Mouse (Mus musculus) kidney, embryonic 14.5 days (tissue): ENCODE measurements at regions not wholly inside any gene's neighbourhood (a gene's known extent, or its start where the extent isn't known, plus 50 kb on each side); places are given as distances from the start of the nearest gene placed in this dataset.

Experiments used
- ATAC-seq: fragments of 200-750 bp; cut with Nextera tagmentation; 2 replicates; pipeline ENCODE4 v1.8.0; 2017; ENCODE audit warnings: moderate number of reproducible peaks, mild to moderate bottlenecking, moderate TSS enrichment, moderate library complexity; ENCODE audit not compliant: low FRiP score, low TSS enrichment
- H3K27ac ChIP-seq: fragments of 300-500 bp; sonication (generic); 2 replicates; pipeline ENCODE4 v1.5.1; 2014; ENCODE audit warnings: low read depth, mild to moderate bottlenecking, low read length, moderate library complexity, mixed read lengths
- H3K27me3 ChIP-seq: fragments of 300-500 bp; sonication (generic); 2 replicates; pipeline ENCODE4 v1.6.1; 2014; ENCODE audit warnings: mild to moderate bottlenecking, low read length; ENCODE audit not compliant: control insufficient read depth, insufficient read depth
- H3K36me3 ChIP-seq: fragments of 300-500 bp; sonication (generic); 2 replicates; pipeline ENCODE4 v1.6.1; 2014; ENCODE audit warnings: low read length, mixed read lengths; ENCODE audit not compliant: control insufficient read depth, insufficient read depth
- H3K4me1 ChIP-seq: fragments of 300-500 bp; sonication (generic); 2 replicates; pipeline ENCODE4 v1.6.1; 2014; ENCODE audit warnings: low read length, mixed read lengths; ENCODE audit not compliant: control insufficient read depth, insufficient read depth
- H3K4me2 ChIP-seq: fragments of 300-500 bp; sonication (generic); replicated peaks from 2 replicates; pipeline ENCODE4 v1.6.1; 2014; ENCODE audit warnings: low read depth, mild to moderate bottlenecking, low read length
- H3K4me3 ChIP-seq: fragments of 300-500 bp; sonication (generic); 2 replicates; pipeline ENCODE4 v1.5.1; 2014; ENCODE audit warnings: mild to moderate bottlenecking, low read length
- H3K9ac ChIP-seq: fragments of 300-500 bp; sonication (generic); 2 replicates; pipeline ENCODE4 v1.6.1; 2014; ENCODE audit warnings: low read depth, mild to moderate bottlenecking, low read length, moderate library complexity
- H3K9me3 ChIP-seq: fragments of 300-500 bp; sonication (generic); 2 replicates; pipeline ENCODE4 v1.6.1; 2016; ENCODE audit warnings: low read length; ENCODE audit not compliant: control insufficient read depth
- WGBS: fragments of 180-500 bp; shearing (Covaris S2); extraction: QIAGEN DNeasy Blood & Tissue Kit; methylation state at CpG from one replicate; pipeline ENCODE4 v1.1.7; 2014; 5-methylcytosine and 5-hydroxymethylcytosine counted together

DNA sequence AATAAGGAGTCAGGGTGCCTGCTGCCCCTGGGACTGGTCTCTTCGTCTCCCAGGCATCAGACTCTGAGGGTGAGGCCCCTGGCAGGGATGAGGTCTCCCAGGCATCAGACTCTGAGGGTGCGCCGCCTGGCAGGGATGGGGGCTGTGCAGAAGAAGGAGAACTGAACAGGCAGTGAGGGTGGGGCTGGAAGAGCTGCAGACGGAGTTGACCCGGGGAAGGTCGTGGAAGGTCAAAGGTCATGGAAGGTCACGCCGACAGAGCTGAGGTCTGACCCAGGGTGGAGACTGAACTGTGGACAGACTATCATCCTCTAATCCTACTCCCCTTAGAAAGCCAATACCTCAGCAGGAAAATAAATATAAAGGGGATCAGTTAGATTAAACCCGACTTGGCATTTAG is 50.6 kb upstream of the Grik3 start:
- H3K4me2 ChIP-seq = no peak overlapping the region
- no peaks in the 10 kb centered on the region for H3K4me1 ChIP-seq
- H3K36me3 ChIP-seq = no peaks in the 10 kb centered on the region
- H3K27me3 ChIP-seq = no peaks in the 10 kb centered on the region
- no peak overlapping the region for H3K9ac ChIP-seq
- no peak overlapping the region for H3K4me3 ChIP-seq
- no peaks in the 10 kb centered on the region for H3K9me3 ChIP-seq
- no peak overlapping the region for H3K27ac ChIP-seq
- 29% methylated on average over 9 of the region's 9 CpGs for WGBS
- no peak for ATAC-seq

GRCm38 (mm10) chr4:125437161-125437822 is 53.2 kb upstream of the Grik3 start:
- H3K4me2 ChIP-seq = no peak overlapping the region
- 85% methylated on average over 13 of the region's 13 CpGs for WGBS
- H3K9ac ChIP-seq = no peak overlapping the region
- no peaks in the 10 kb centered on the region for H3K4me1 ChIP-seq
- no peak overlapping the region for H3K4me3 ChIP-seq
- ATAC-seq = no peak
- H3K27ac ChIP-seq = no peak overlapping the region
- no peaks in the 10 kb centered on the region for H3K27me3 ChIP-seq
- H3K36me3 ChIP-seq = no peaks in the 10 kb centered on the region
- no peaks in the 10 kb centered on the region for H3K9me3 ChIP-seq

DNA sequence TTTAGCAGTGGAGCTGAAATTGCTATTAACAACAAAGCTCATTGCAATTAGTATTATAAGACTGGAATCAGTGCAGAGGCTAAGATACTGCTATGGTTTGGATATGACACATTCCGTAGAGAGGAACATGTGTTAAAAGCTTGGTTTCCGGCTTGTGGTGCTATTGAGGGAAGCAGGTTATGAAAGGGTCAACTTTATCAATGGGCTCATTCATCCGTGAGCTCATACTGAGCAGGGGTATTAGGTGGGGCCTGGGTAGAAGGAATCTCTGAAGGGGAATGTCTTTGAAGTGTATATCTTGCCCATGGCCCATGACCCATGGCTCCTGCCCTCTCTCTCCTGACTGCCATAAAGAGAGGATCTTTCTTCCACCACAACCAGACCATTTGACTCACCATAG is 57.0 kb upstream of the Grik3 start:
- 59% methylated on average over 3 of the region's 3 CpGs for WGBS
- Histone ChIP-seq H3K9me3 (no peaks in the 10 kb centered on the region), H3K27me3 (no peaks in the 10 kb centered on the region), H3K9ac (no peak overlapping the region), H3K4me2 (no peak overlapping the region), H3K4me3 (no peak overlapping the region), H3K36me3 (no peaks in the 10 kb centered on the region), H3K27ac (no peak overlapping the region), H3K4me1 (no peaks in the 10 kb centered on the region)
- ATAC-seq = no peak

DNA sequence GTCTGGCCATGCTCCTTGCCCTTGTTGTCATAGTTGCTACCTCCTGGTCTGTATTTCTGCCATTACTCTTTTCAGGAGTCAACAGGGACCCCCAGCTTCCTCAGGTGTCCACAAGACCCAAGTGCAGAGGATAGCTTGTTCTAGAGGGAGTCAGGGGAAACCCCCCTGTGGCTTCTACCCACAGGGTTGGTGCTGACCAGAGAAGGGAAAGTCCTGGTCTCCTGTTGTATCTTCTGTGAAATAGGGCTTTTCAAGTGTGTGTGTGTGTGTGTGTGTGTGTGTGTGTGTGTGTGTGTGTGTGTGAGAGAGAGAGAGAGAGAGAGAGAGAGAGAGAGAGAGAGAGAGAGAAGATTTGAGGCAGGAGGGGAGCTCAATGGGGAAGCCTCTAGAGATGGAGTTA is 58.9 kb upstream of the Grik3 start:
- no peak overlapping the region for H3K9ac ChIP-seq
- H3K4me2 ChIP-seq = no peak overlapping the region
- H3K9me3 ChIP-seq = no peaks in the 10 kb centered on the region
- no peaks in the 10 kb centered on the region for H3K36me3 ChIP-seq
- no peak for ATAC-seq
- no peaks in the 10 kb centered on the region for H3K27me3 ChIP-seq
- no peak overlapping the region for H3K4me3 ChIP-seq
- H3K4me1 ChIP-seq = no peaks in the 10 kb centered on the region
- H3K27ac ChIP-seq = no peak overlapping the region

- Histone ChIP-seq H3K9me3 (no peaks in the 10 kb centered on the region), H3K4me3 (no peak overlapping the region), H3K4me2 (no peak overlapping the region), H3K36me3 (no peaks in the 10 kb centered on the region), H3K4me1 (no peaks in the 10 kb centered on the region), H3K27ac (no peak overlapping the region), H3K9ac (no peak overlapping the region), H3K27me3 (no peaks in the 10 kb centered on the region)
- no peak for ATAC-seq
- 55% methylated on average over 4 of the region's 4 CpGs for WGBS
Measured at GRCm38 (mm10) chr4:125430845-125431244, 59.7 kb upstream of the Grik3 start.

GRCm38 (mm10) chr4:125428736-125429135 is 61.8 kb upstream of the Grik3 start:
- H3K4me1 ChIP-seq = no peaks in the 10 kb centered on the region
- H3K36me3 ChIP-seq = no peaks in the 10 kb centered on the region
- no peak overlapping the region for H3K4me2 ChIP-seq
- H3K9me3 ChIP-seq = no peaks in the 10 kb centered on the region
- no peak overlapping the region for H3K9ac ChIP-seq
- WGBS = 86% methylated on average over 14 of the region's 14 CpGs
- no peak for ATAC-seq
- H3K27ac ChIP-seq = no peak overlapping the region
- no peaks in the 10 kb centered on the region for H3K27me3 ChIP-seq
- H3K4me3 ChIP-seq = no peak overlapping the region

DNA sequence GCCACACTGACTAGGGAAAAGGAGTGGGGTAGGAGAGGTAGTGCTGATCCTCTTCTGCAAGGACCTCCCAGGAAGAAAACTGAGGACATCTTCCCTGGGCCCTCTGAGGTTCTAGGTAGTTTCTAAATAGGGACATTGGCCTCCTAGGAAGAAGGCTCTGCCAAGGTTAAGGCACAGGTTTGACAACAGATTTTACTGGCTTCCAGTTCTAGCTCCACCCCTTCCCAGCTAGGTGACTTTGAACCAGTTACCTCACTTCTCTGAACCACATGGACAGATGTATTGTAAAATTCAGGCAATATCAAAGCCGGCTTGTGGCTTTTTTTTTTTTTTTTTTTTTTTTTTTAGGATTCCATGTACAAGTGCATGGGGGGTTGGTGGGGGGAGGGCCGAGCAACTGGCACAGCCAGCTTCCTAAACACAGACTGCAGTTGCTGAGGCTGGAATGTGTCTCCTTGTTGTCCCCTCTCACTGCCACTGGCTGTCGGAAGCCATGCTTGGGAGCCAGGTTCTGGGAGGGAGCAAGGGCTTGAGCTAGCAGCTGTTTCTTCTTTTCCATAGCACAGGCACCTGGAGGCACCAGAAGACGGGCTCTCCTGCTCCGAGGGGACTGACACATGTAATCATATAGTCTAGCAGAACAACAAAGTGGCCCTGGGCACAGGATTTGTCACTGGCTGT is 69.8 kb upstream of the Grik3 start:
- no peak for ATAC-seq
- 0 out of 2 replicates have a peak, but pooled peaks cover 2% of the 10 kb centered on the region for H3K27me3 ChIP-seq
- H3K4me3 ChIP-seq = no peak overlapping the region
- no peaks in the 10 kb centered on the region for H3K4me1 ChIP-seq
- WGBS = 51% methylated on average over 5 of the region's 5 CpGs
- no peak overlapping the region for H3K9ac ChIP-seq
- H3K9me3 ChIP-seq = no peaks in the 10 kb centered on the region
- no peak overlapping the region for H3K27ac ChIP-seq
- no peaks in the 10 kb centered on the region for H3K36me3 ChIP-seq
- no peak overlapping the region for H3K4me2 ChIP-seq

DNA sequence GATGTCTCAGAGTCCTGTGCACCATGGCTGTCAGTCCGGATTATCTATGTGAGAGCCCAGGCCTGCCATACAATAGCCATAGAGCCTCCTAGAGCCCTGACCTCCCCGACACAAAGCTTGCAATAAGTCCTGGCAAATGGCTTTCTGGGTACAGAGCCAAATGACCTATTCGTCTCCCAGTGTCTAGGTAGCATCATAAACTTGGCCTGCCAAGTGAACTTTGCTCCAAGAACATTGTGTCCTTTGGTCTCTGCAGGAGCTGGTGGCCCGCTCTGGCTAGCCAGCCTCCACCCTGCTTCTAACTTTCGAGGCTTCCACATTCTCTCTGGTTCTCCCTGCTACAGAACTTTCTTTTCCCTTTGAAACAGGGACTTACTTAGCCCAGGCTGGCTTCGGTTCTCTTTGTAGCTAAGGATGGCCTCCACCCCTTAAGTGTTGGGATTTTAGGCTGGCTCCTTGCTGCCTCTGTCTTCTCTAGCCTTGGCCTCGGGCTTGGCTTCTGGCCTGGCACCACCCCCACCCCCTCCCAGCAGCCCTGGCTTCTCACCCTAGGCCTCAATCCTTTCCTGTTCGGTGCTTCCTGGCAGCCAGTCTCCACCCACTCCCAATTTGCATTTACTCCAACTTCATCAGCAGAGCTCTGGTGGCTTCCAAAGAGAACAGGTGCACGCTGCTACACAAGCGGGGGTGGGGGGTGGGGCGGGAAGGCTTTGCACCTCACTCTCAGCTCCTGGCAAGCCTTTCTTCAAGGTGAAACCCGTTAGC is 70.8 kb upstream of the Grik3 start:
- 41% methylated on average over 12 of the region's 12 CpGs for WGBS
- Histone ChIP-seq H3K27ac (no peak overlapping the region), H3K27me3 (0 out of 2 replicates have a peak, but pooled peaks cover 2% of the 10 kb centered on the region), H3K4me2 (no peak overlapping the region), H3K9me3 (no peaks in the 10 kb centered on the region), H3K36me3 (no peaks in the 10 kb centered on the region), H3K4me3 (no peak overlapping the region), H3K9ac (no peak overlapping the region), H3K4me1 (no peaks in the 10 kb centered on the region)
- no peak for ATAC-seq

GRCm38 (mm10) chr4:125415308-125415707 is 75.2 kb upstream of the Grik3 start:
- Histone ChIP-seq H3K27ac (no peak overlapping the region), H3K4me2 (no peak overlapping the region), H3K4me3 (no peak overlapping the region), H3K27me3 (0 out of 2 replicates have a peak, but pooled peaks cover 2% of the 10 kb centered on the region), H3K9ac (no peak overlapping the region), H3K9me3 (no peaks in the 10 kb centered on the region), H3K36me3 (no peaks in the 10 kb centered on the region), H3K4me1 (no peaks in the 10 kb centered on the region)
- ATAC-seq = no peak
- 55% methylated on average over 11 of the region's 11 CpGs for WGBS
